Mouse (Mus musculus) erythroblast, embryonic 14.5 days (primary cell): Measurements from ENCODE around the gene Tdrd7.

Experiments used
- GATA1 ChIP-seq: IDR thresholded peaks from 2 replicates; pipeline ENCODE4 v1.6.1; 2012; ENCODE audit warnings: low read length, inconsistent platforms, mixed read lengths
- TAL1 ChIP-seq: IDR thresholded peaks from 3 replicates; pipeline ENCODE4 v1.6.1; 2012; ENCODE audit warnings: low read length, inconsistent platforms, mixed read lengths

DNA sequence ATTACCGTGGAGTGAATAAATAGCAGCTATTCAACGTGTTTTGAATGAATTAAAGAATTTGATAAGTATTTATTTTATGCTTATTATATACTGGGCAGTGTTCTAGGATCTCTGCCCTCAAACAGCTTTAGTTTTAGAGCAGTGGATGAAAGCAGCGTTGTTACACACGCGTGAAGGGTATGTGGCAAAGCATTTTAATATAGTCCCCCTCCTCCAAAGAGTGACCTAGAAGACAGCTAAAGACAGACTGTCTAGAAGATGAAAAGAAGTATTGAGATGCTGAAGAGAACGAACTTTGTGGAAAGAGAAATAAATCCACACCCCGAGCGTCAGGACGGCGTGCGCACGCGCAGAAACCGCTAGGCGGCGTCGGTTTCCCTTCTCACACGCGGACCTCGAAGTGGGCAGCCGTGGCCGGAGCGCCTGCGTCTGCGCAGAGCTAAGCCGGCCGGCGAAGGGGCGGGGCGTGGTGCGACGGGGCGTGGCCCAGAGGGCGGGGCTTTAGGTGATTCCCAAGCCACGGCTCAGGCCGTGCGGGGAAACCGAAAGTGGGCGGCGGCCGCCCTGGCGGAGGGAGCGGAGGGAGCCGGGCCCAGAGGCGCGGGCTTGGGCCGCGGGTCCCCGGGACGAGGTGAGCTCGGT is 6.8 kb downstream of the Tdrd7 start:
- TF ChIP-seq GATA1 (no peak), TAL1 (no peak)
